Mouse (Mus musculus): ENCODE results near the gene Clgn. TPM values are rescaled to one million over a fixed set of nuclear protein-coding genes. Genes with fewer than 3 reads are reported as not detected.

The Clgn gene
- not detected for total RNA-seq (2022)

DNA sequence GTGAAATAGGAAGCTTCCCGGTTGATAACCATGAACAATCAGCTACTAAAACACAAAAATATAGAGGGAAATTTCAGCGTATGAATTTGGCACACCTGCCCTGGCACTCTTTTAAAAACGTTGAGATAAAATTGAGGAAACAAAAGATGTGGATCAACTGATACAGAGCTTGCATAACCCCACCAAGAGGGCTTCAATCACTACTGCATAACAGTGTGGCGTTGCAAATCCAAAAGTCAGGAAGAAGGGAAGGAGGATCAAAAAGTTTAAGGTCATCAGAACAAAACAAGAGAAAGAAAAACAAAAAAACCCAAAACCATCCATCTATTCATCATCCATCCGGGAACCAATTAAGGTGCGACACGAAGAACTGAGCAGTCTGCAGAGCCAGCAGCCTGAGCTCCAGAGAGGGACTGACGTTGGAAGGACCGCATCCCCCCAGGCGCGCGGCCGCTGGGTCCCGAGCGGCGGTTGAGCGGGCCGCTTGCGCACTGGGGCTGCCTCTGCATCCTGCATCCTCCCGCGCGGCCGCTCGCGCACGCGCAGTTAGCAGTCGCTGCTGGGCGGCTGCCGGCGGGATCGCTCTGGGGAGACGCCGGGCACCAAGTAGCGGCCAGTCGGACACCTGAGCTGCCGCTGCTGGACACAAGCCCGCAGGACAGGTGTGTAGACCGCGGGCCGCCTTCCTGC lies at the start of gene Clgn:
Clgn (plus strand) TSS at position 552 of the 690 bp plus-strand sequence.
- no peak for DNase-seq (ENCODE audit: low spot score)

GRCm38 (mm10) chr8:83342076-83342475 lies 47.6 kb upstream of the Clgn start:
- no peak for DNase-seq (ENCODE audit: low spot score)

- no peak for DNase-seq (ENCODE audit: low spot score)
Observed at GRCm38 (mm10) chr8:83342693-83343092, 47.0 kb upstream of the Clgn start.

GRCm38 (mm10) chr8:83348263-83348662 lies 41.4 kb upstream of the Clgn start, which contains the start of gene Mgat4d:
Mgat4d (plus strand) TSS chr8:83348471.
- DNase-seq (ENCODE audit: low spot score): no peak

- no peak for DNase-seq (ENCODE audit: low spot score)
Observed at GRCm38 (mm10) chr8:83351315-83351714, 38.4 kb upstream of the Clgn start.

- no peak for DNase-seq (ENCODE audit: low spot score)
Observed at GRCm38 (mm10) chr8:83363156-83363769, 26.4 kb upstream of the Clgn start.

DNA sequence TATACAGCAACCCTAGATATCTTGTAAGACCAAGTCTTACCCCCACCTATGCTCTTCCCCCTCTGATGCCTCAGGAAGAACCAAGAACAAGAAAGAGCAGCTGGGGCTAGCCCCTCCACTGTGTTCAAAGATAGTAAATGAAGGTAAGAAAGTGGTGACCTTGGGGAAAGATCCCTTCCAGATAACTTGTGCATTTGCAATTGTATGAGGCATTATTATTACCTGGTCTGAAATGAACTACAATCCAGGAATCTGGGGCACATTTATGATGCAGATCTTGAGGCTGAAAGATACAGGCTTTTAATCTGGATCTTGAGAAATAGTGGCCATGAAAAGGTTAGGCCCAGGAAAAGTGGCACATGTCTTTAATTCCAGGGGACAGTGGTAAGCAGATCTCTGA lies 12.4 kb upstream of the Clgn start:
- no peak for DNase-seq (ENCODE audit: low spot score)

DNA sequence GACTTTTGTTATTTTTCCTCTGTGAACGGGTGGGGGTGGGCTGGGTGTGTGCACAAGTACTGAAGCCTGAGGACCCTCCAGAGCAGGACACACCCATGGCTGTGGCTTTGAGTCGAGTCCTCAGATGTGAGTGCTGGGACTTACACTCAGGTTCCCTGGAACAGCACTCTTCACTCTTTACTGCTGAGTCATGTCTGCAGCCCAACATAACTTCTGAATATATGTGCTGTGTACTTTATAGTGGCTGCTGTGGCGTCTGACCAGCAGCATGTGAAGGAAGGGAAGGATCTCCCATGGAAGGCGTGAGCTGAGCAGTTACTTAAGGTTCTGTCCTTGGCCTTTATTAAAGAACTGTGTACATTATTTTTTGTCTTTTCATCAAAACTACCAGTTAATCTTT lies 9.5 kb upstream of the Clgn start:
- DNase-seq (ENCODE audit: low spot score): no peak

GRCm38 (mm10) chr8:83381016-83381415 lies 8.7 kb upstream of the Clgn start:
- DNase-seq (ENCODE audit: low spot score): no peak

DNA sequence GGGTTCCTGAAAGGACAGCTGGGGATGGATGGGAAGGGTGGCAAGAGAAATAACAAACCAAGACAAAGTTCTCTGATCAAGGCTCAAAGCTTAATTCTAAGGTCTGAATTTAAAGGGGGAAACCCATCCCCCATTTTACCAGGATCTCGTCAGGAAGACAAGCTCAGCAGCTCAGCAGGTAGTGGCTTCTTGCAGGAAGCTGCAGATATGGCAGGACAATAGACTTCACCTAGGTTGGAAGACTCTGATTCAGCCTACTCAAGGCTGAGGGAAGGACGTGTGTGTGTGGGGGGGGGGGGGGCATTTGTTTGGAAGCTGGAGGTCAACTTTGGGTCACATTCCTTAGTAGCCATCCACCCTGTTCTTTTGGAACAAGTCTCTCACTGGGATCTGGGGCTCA lies 6.8 kb upstream of the Clgn start:
- DNase-seq (ENCODE audit: low spot score): no peak

GRCm38 (mm10) chr8:83390006-83390701 lies 487 bp downstream of the Clgn start:
- DNase-seq (ENCODE audit: low spot score): no peak

GRCm38 (mm10) chr8:83392521-83392920 lies 2.9 kb downstream of the Clgn start:
- DNase-seq (ENCODE audit: low spot score): no peak

DNA sequence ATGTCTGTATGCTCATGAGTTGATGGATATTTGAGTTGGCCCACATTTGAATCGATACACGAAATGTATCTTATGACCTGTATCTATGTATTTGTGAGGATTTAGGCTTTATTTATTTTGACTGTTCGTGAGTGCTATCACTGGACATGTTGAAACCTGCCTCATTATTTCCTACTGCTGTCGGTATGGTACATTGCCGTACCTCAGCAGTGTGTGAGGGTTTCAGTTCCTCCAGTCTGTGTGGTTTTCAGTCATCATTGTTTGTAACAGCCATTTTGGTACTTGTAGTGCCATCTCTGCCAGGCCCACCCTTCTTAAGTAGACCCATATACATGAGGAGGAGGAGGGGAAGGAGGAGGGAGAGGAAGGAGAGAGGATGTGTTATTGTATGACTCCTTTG lies 4.7 kb downstream of the Clgn start:
- no peak for DNase-seq (ENCODE audit: low spot score)

DNA sequence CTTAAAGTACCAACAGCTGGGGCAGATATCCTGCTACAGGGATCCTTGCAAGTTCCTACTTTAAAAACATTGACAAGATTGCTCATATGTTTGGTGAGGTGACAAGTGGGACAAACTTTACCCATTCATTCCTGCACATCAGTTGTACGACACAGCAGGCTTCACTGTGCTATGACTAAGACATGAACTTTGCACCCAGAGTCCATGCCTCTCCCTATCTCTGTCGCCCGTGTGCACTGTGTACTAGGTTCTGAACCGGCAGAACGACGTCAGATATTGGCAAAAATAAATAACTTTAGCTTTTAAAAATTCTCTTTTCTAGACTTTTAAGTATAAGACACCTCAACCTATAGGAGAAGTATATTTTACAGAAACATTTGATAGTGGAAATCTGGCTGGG lies 7.0 kb downstream of the Clgn start:
- no peak for DNase-seq (ENCODE audit: low spot score)

DNA sequence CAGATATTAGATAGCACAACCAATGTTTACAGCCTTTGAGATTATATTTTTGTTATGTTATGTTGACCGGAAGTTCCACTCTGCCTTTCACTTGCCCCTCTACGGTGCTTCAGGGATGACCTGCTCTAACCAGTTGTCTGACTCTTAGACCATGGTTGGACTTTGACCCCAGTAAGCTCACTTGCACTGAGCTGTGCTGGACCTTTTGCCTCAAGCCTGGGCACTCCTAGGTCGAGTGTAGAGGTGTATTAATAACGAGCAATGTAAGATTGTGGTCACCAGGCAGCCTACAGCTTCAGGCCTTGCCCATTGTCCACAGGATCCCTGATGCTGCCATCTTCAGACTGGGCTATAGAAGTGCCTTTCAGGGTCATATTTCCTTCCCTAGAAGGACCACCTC lies 8.1 kb downstream of the Clgn start:
- no peak for DNase-seq (ENCODE audit: low spot score)

DNA sequence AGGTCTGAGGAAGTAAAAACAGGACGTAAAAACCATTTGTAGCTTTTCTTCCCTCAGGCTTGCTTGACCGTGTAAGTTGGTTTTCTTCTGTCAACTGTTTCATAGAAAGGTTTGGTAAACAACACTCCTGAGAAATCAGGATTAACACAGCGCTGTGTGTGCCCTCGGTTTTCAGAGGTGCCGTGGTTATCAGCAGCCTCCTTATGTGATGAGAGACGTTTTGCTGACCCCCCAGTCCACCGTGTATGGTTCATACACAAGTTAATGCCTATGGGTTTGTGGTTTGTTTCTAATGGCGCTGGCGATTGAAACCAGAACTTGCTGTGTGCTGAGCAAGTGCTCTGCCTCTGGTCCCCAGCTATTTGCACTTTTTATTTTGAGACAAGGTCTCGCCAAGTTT lies 15.9 kb downstream of the Clgn start:
- DNase-seq (ENCODE audit: low spot score): no peak

DNA sequence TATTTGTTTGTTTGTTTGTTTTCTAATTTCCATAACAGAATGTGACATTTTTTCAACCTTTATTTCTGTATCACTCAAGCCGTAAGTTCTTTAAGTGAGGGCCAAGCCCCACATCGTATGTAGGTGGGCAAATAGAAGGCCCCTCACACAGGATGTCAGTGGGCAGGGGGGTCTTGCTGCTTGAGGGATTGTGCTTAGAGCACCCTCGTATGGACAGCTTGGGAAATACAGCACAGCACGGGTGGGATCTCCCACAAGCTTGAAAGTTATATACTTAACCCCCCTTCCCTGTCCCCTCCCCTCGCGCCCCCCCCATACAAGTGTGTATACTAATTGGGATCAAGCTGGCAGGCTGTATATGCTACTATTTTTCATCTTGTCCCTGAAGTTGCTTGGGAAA lies 17.2 kb downstream of the Clgn start:
- DNase-seq (ENCODE audit: low spot score): no peak

GRCm38 (mm10) chr8:83408496-83408895 lies 18.8 kb downstream of the Clgn start:
- DNase-seq (ENCODE audit: low spot score): no peak

- no peak for DNase-seq (ENCODE audit: low spot score)
Observed at GRCm38 (mm10) chr8:83416878-83417277, 27.2 kb downstream of the Clgn start.

DNA sequence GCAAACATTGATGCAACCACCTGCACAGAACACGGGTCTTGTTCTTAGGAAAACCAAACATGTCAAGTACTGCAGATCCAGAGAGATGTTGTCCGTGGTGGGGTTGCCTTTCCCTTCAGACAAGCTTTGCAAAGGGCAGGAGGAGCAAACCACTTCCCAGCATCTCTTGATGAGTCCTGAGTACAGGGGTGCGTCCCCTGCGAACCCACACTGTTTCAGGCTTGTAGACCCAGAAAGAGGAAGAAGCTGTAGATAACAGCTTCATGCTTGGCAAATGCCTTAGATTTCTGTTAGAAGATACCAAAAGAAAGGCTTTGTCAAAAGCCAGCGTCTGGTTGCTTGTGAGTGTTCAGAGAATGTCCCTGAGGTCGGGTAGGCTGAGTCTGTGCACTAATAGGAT lies 28.3 kb downstream of the Clgn start:
- DNase-seq (ENCODE audit: low spot score): no peak

DNA sequence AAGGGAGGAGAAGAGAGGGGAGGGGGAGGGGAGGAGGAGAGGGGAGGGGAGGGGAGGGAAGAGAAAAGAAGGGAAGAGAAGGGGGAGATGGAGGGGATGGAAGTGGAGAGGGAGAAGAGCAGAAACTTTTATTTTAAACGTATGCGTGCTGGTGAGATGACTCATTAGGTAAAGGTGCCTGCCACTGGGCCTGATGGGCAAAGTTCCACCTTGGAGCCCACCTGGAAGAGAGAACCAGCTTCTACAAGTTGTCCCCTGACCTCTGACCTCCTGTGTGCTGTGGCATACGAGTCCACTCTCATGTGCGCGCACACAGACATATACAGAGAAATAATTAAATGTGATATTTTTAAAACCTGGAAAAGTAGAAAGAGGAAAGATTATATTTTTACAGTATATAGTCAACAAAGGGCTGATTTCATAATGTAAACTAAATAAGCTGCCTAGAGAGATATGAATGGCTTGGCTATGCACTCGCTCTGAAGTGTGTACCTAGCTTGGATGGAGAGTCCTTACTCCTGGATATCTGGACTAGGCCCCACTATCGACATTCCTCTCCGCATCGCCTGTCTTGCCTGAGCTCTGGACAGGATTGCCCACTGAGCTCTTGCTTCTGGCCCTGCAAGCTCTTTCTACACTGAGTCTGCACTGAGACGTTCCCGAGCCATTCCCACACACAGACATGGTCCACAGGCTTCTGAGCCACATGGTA lies 29.3 kb downstream of the Clgn start:
- no peak for DNase-seq (ENCODE audit: low spot score)

DNA sequence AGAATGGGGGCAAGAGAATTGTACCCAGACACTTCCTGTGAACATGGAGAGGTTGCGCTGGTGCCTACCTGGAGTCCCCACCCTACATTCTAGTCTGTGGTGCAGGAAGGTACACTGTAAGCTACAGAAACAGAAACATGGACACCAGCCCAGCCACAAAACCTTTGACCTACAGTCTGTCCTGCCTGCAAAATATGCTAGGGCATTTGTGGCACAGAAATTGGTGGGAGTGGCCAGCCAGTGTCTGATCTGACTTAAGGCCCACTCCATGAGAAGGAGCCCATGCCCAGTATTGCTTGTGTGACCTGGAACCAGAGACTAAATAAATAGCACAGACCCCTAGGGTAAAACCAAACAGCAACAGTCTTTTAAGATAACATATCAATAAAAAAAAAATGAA lies 31.7 kb downstream of the Clgn start:
- DNase-seq (ENCODE audit: low spot score): no peak

Data from heart, adult 8-10 months (tissue).